Mouse (Mus musculus) midbrain, embryonic 15.5 days (tissue): ENCODE measurements around the gene Nme7. TPM values are rescaled to one million over a fixed set of nuclear protein-coding genes. Genes with fewer than 3 reads are reported as not detected.

ENCODE experiments used
- ATAC-seq: fragments of 200-750 bp; cut with Nextera tagmentation; replicated peaks from 2 replicates; pipeline ENCODE4 v1.8.0; 2017; ENCODE audit warnings: moderate TSS enrichment
- H3K27ac ChIP-seq: fragments of 300-500 bp; sonication (generic); 2 replicates; pipeline ENCODE4 v1.5.1; 2015; ENCODE audit warnings: mild to moderate bottlenecking, inconsistent platforms
- H3K27me3 ChIP-seq: fragments of 300-500 bp; sonication (generic); replicated peaks from 2 replicates; pipeline ENCODE4 v1.6.1; 2015; ENCODE audit warnings: inconsistent platforms
- H3K36me3 ChIP-seq: fragments of 300-500 bp; sonication (generic); replicated peaks from 2 replicates; pipeline ENCODE4 v1.6.1; 2015; ENCODE audit warnings: inconsistent platforms
- H3K4me1 ChIP-seq: fragments of 300-500 bp; sonication (generic); 2 replicates; pipeline ENCODE4 v1.6.1; 2015; ENCODE audit warnings: inconsistent platforms
- H3K4me2 ChIP-seq: fragments of 300-500 bp; sonication (generic); 2 replicates; pipeline ENCODE4 v1.6.1; 2015; ENCODE audit warnings: inconsistent platforms, mild to moderate bottlenecking, moderate library complexity
- H3K4me3 ChIP-seq: fragments of 300-500 bp; sonication (generic); 2 replicates; pipeline ENCODE4 v1.5.1; 2015; ENCODE audit warnings: mild to moderate bottlenecking, inconsistent platforms
- H3K9ac ChIP-seq: fragments of 300-500 bp; sonication (generic); 2 replicates; pipeline ENCODE4 v1.6.1; 2015; ENCODE audit warnings: mild to moderate bottlenecking, inconsistent platforms
- H3K9me3 ChIP-seq: fragments of 300-500 bp; sonication (generic); 2 replicates; pipeline ENCODE4 v1.6.1; 2016; ENCODE audit warnings: inconsistent platforms
- WGBS: fragments of 180-500 bp; shearing (Covaris S2); methylation state at CpG from one replicate; pipeline ENCODE4 v1.1.7; 2015; ENCODE audit warnings: mixed read lengths; 5-methylcytosine and 5-hydroxymethylcytosine counted together
- polyA plus RNA-seq: library from polyadenylated mRNA; unstranded; fragments of >200 nt; fragmentation: Nextera tagmentation; extraction: Ambion mirVana; gene quantifications from 2 replicates; pipeline ENCODE4 v1.2.1, GENCODE M21; 2015

Nme7 gene
- polyA plus RNA-seq, 1 experiment from 2014 or later, result 29.6 TPM

DNA sequence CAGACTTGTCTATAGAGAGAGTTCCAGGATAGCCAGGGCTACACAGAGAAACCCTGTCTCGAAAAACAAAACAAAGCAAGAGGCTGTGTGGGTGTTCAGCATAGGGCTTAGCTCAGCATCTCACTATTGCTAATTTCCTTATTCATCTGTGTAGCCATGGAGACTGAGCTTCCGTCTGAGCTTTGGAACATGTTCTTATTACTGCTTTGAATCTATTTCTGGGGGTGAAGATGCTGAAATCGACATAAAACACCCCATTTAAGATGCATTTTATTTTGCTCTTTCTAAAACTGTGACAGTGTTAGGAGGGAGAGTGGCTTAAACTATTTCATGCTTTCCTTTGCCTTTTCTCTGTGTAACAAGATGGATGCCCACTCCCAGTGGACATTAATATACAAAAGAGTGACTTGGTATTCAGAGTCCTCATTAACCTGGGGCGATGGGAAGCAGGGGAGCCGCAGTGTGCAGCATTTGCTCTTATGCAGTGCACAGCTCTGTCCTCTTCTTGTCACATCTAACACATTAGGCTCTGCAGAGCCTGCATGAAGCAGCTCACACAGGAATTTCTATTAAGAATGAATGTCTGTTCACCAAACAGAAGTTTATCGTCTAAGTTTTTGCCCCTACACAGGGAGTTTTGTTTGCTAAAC lies 91.3 kb downstream of the Nme7 start:
- WGBS, result 17% methylated on average over 6 of the region's 6 CpGs
- no peak overlapping the region for H3K9ac ChIP-seq
- H3K9me3 ChIP-seq, result no peaks in the 10 kb centered on the region
- H3K27ac ChIP-seq, result peak overlapping the region; percentile 81
- peaks cover 23% of the 10 kb centered on the region for H3K4me1 ChIP-seq
- peak; percentile 92 for ATAC-seq
- no peak overlapping the region for H3K4me2 ChIP-seq
- no peak overlapping the region for H3K4me3 ChIP-seq
- H3K27me3 ChIP-seq, result no peaks in the 10 kb centered on the region
- H3K36me3 ChIP-seq, result no peaks in the 10 kb centered on the region

DNA sequence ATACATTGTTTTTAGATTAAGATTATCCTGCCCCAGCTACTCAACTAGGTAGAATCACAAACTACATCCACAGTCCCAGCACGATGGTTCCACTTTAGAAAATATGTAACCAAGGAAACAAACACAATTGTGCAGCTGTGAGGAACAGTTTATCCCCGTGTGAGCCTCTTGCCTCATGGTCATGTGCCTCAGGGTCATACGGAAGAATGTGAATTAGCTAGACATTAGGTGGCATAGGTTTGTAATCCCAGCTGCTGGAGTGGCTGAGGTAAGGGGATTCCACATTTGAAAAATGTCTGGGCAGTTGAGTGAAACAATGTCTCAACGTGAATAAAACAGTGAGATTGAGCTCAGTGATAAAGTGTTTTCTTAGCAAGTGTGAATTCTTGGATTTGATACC lies 93.8 kb downstream of the Nme7 start:
- WGBS, result 37% methylated on average over 4 of the region's 4 CpGs
- Histone ChIP-seq H3K36me3 (no peaks in the 10 kb centered on the region), H3K27ac (no peak overlapping the region), H3K27me3 (no peaks in the 10 kb centered on the region), H3K4me3 (no peak overlapping the region), H3K4me2 (no peak overlapping the region), H3K9me3 (no peaks in the 10 kb centered on the region), H3K9ac (no peak overlapping the region), H3K4me1 (peaks cover 20% of the 10 kb centered on the region)
- ATAC-seq, result no peak

DNA sequence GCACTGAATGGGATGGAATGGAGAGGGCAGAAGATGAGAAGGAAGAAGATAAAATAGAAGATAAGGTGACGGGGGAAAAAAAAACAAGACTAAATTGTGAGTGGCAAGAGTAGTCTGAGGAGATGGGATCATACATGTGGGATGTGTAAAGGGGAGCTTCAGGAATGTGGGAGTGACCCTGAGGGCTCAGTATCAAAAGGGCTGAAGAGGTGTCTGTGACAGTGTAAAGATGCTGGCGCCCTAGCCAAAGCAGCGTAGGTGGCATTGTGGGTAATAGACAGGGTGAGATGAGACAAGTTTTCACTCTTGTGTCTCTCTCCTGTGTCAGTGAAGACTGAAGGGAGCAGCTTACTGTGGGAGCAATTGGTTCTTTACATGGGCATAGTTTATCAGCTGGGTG lies 95.7 kb downstream of the Nme7 start:
- H3K4me2 ChIP-seq, result no peak overlapping the region
- H3K27ac ChIP-seq, result no peak overlapping the region
- H3K9ac ChIP-seq, result no peak overlapping the region
- H3K36me3 ChIP-seq, result no peaks in the 10 kb centered on the region
- no peaks in the 10 kb centered on the region for H3K27me3 ChIP-seq
- H3K4me3 ChIP-seq, result no peak overlapping the region
- no peaks in the 10 kb centered on the region for H3K9me3 ChIP-seq
- ATAC-seq, result no peak
- H3K4me1 ChIP-seq, result peaks cover 20% of the 10 kb centered on the region
- 93% methylated on average over 3 of the region's 3 CpGs for WGBS

DNA sequence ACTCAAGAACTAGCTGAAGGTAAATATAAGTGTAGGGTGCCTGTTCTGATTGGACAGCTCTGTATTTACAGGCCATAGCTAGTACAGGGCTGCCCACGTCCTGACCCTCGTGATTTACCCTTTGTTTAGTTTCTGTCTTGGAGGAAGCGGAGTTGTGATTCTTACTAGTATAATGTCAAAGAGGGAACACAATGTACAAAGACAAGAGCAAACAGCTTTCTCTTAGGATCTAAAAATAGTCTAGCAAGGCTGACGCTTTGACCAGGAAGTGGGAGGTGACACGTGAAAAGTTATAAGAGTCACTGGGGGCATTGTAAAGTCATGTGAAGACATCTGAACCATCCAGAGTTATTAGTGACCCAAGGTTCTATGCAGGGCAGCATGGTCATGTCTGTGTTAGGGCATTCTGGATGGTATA lies 101.5 kb downstream of the Nme7 start:
- no peaks in the 10 kb centered on the region; the same call in 1 of the 2 replicates for H3K4me1 ChIP-seq
- 79% methylated on average over 5 of the region's 5 CpGs for WGBS
- no peak overlapping the region for H3K4me3 ChIP-seq
- H3K4me2 ChIP-seq, result no peak overlapping the region
- H3K27me3 ChIP-seq, result no peaks in the 10 kb centered on the region
- H3K27ac ChIP-seq, result no peak overlapping the region
- no peaks in the 10 kb centered on the region for H3K36me3 ChIP-seq
- H3K9ac ChIP-seq, result no peak overlapping the region
- no peaks in the 10 kb centered on the region for H3K9me3 ChIP-seq
- ATAC-seq, result no peak

DNA sequence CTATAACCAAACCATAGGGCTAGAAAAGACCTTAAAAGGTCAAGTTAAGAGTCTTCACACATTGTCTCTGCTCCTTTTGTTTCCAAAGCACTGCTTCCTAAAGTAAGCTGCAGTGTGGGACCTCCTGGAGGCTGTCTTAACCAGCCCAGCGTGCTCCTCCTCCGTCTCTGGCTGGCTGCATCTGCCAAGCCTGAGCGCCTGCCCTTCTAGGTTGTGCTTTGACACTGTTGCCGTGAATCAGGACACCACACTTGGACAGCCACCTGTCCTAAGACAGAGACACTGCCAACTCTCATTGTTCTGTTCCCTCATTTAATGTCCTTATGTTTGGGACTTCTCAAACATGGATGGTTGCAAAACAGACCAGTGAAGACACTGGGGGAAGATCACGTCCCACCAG lies 102.6 kb downstream of the Nme7 start:
- no peak overlapping the region for H3K4me2 ChIP-seq
- no peak overlapping the region for H3K4me3 ChIP-seq
- H3K27me3 ChIP-seq, result no peaks in the 10 kb centered on the region
- no peak overlapping the region for H3K27ac ChIP-seq
- H3K9ac ChIP-seq, result no peak overlapping the region
- no peaks in the 10 kb centered on the region; the same call in 1 of the 2 replicates for H3K4me1 ChIP-seq
- WGBS, result 39% methylated on average over 5 of the region's 5 CpGs
- no peaks in the 10 kb centered on the region for H3K9me3 ChIP-seq
- H3K36me3 ChIP-seq, result no peaks in the 10 kb centered on the region
- ATAC-seq, result no peak

DNA sequence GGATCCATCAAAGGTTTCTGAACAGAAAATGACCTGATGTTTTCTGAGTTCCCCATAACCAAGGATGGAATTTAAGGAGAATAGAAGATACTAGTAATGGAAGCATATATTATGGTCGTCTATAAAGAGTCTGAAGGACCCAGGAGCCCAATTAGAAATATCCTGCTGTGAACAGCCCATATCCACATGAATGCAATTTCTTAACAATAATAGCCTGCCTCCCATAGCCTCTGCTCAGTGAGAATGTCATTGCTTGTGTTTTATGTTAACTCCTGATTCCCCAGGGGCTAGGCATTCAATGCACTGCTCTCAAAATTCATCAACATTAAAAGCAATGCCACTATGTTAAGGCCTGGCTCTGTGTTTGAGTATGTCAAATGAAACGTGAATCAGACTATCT lies 104.7 kb downstream of the Nme7 start:
- Histone ChIP-seq H3K4me2 (no peak overlapping the region), H3K4me1 (no peaks in the 10 kb centered on the region; the same call in 1 of the 2 replicates), H3K27ac (no peak overlapping the region), H3K9me3 (no peaks in the 10 kb centered on the region), H3K36me3 (no peaks in the 10 kb centered on the region), H3K27me3 (no peaks in the 10 kb centered on the region), H3K4me3 (no peak overlapping the region), H3K9ac (no peak overlapping the region)
- 28% methylated on average over 2 of the region's 2 CpGs for WGBS
- no peak for ATAC-seq

DNA sequence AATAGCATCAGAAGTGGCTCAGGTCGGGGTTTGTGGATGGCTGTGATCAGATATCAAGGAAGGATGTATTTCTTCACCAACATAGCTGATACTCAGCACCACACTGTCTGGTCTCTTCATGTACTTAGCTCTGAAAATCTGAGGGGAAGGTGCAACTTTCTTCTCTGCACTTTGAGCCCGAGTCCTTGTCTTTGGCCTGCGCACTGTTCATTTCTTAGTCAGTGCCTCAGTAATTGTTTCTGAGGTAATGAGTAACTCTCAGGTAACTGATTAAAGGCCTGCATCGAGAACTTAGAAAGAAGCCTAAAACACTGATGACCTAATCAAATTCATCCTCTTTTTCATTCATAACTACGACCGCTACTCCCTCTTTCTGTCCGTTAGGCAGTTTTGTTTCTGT lies 107.4 kb downstream of the Nme7 start:
- Histone ChIP-seq H3K27me3 (no peaks in the 10 kb centered on the region), H3K36me3 (no peaks in the 10 kb centered on the region), H3K9me3 (no peaks in the 10 kb centered on the region), H3K4me1 (no peaks in the 10 kb centered on the region; the same call in 1 of the 2 replicates), H3K4me2 (no peak overlapping the region), H3K4me3 (no peak overlapping the region), H3K27ac (no peak overlapping the region), H3K9ac (no peak overlapping the region)
- WGBS, result 96% methylated on average over 7 of the region's 7 CpGs
- ATAC-seq, result no peak

DNA sequence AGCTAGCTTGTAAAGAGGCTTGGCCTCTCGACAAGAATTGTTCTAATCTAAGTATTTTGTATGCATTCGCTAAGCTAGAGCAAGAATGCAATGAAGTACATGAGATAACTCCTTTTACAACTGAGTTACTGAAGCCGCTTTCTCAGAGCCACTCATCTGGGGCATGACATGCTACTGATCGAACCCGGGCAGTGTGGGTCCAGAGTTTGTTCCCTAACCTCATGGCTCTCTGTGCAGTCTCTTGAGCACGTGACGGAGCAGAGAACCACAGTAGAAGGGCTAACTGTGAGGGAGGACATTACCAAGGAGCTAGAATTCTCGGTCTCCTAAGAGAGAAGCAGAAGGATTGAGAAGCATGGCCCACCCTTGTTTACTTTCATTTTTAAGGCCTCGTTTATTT lies 109.0 kb downstream of the Nme7 start:
- Histone ChIP-seq H3K4me2 (no peak overlapping the region), H3K4me1 (no peaks in the 10 kb centered on the region; the same call in 1 of the 2 replicates), H3K9me3 (no peaks in the 10 kb centered on the region), H3K27me3 (no peaks in the 10 kb centered on the region), H3K36me3 (no peaks in the 10 kb centered on the region), H3K4me3 (no peak overlapping the region), H3K27ac (no peak overlapping the region), H3K9ac (no peak overlapping the region)
- ATAC-seq, result no peak
- 95% methylated on average over 9 of the region's 9 CpGs for WGBS

DNA sequence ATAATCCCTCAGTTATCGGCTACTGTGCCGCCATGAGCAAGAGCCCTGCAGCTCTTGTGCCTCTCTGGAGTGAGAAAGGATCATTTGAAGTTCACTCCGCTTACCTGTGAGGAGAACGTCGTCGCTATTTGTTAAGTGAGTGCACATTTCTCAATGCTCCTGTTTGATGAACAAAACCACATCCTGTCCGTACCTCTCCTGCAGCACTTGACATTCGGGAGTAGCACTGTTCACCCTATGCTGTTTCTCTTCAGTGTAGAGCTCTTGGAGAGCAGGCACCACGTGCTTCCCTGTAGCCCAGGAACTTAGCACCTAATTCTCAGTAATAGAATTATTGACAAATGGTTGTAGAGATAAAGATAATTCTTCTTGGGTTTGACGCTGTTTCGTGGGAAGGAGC lies 109.7 kb downstream of the Nme7 start:
- H3K9ac ChIP-seq, result no peak overlapping the region
- H3K36me3 ChIP-seq, result no peaks in the 10 kb centered on the region
- no peak overlapping the region for H3K27ac ChIP-seq
- H3K4me3 ChIP-seq, result no peak overlapping the region
- WGBS, result 93% methylated on average over 11 of the region's 11 CpGs
- H3K9me3 ChIP-seq, result no peaks in the 10 kb centered on the region
- no peak overlapping the region for H3K4me2 ChIP-seq
- no peak for ATAC-seq
- H3K27me3 ChIP-seq, result no peaks in the 10 kb centered on the region
- H3K4me1 ChIP-seq, result no peaks in the 10 kb centered on the region; the same call in 1 of the 2 replicates

DNA sequence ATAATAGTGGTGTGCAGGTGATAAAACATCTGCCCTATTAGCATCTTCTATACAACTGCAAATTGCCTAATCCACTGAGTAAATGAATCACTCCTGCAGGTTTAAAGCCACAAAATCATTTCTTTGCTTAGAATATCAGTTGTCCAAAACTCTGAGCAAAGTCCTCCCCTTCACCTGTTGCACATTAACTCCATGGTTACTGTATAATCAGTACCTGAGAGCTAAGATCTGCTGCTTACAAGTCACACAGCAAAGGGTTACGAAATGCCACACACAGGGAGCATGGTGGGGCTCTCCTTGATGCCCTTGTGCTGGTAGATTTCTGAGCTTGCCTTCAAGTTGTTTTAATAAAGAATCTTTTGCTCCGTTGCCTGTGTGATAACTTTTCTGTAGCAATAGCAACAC lies 111.4 kb downstream of the Nme7 start:
- 91% methylated on average over 2 of the region's 2 CpGs for WGBS
- no peak overlapping the region for H3K4me3 ChIP-seq
- no peaks in the 10 kb centered on the region for H3K4me1 ChIP-seq
- no peaks in the 10 kb centered on the region for H3K36me3 ChIP-seq
- no peak for ATAC-seq
- H3K9me3 ChIP-seq, result no peaks in the 10 kb centered on the region
- no peak overlapping the region for H3K4me2 ChIP-seq
- no peak overlapping the region for H3K9ac ChIP-seq
- no peaks in the 10 kb centered on the region for H3K27me3 ChIP-seq
- H3K27ac ChIP-seq, result no peak overlapping the region

DNA sequence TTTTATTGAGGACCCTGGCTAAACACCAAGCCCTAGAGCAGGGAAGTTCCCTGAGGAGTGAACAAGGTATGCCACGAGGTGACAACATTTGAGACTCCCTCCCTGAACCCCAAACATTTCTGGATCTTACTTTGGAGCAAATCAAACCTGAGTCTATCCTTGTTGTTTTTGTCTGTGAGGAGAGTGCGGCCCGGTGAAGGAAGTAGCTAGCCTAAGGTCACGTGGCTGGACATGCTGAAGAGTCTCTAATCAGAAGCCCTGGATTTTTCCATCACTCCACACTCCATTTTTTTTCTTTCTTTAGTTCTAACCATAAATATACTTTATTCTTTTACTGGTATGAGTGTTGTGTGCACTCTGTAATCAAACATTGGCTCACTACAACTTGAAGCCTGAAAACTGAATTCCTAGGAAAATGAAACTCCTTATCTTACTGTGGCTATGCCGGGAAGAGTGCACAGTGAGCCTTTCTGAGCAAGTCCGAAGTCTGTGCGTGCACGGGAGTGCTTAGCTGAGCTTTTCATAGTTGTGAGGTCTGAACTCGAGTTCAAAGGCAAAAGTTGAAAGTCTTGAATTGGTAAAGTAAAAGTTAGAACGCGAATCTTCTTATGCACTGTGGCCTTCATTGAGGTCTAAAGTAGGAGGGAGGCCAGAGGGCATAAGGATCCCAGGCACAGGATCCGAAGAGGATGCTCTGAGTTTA lies 112.9 kb downstream of the Nme7 start:
- 89% methylated on average over 12 of the region's 12 CpGs for WGBS

DNA sequence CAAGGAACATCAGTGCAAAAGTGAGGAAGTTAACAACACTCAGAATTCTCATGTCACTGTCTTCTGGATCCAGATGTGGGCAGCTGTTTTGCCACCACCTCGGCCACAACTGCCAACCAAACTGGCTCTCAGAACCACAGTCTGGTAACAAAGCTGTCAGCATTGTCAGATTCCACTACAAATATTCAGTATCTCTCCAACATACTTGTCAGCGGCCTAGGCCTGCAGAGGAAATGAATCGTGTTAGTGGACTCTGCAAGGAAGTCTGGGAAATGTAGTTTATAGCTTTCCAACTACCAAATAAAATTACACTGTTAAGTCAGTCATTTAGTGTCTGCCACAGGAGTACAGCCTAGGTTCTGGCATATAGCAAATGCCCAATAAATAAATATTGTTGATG lies 113.7 kb downstream of the Nme7 start:
- 83% methylated on average over 3 of the region's 3 CpGs for WGBS
- H3K4me2 ChIP-seq, result no peak overlapping the region
- H3K9ac ChIP-seq, result no peak overlapping the region
- H3K9me3 ChIP-seq, result no peaks in the 10 kb centered on the region
- no peaks in the 10 kb centered on the region for H3K27me3 ChIP-seq
- no peak overlapping the region for H3K27ac ChIP-seq
- no peaks in the 10 kb centered on the region for H3K4me1 ChIP-seq
- no peak for ATAC-seq
- no peak overlapping the region for H3K4me3 ChIP-seq
- H3K36me3 ChIP-seq, result no peaks in the 10 kb centered on the region

More for the DNA sequence above, 112.9 kb downstream of the Nme7 start:
- H3K4me3 ChIP-seq, result no peak overlapping the region
- H3K27ac ChIP-seq, result no peak overlapping the region
- no peak overlapping the region for H3K4me2 ChIP-seq
- no peaks in the 10 kb centered on the region for H3K36me3 ChIP-seq
- no peaks in the 10 kb centered on the region for H3K4me1 ChIP-seq
- no peaks in the 10 kb centered on the region for H3K27me3 ChIP-seq
- no peak for ATAC-seq
- H3K9ac ChIP-seq, result no peak overlapping the region
- H3K9me3 ChIP-seq, result no peaks in the 10 kb centered on the region

DNA sequence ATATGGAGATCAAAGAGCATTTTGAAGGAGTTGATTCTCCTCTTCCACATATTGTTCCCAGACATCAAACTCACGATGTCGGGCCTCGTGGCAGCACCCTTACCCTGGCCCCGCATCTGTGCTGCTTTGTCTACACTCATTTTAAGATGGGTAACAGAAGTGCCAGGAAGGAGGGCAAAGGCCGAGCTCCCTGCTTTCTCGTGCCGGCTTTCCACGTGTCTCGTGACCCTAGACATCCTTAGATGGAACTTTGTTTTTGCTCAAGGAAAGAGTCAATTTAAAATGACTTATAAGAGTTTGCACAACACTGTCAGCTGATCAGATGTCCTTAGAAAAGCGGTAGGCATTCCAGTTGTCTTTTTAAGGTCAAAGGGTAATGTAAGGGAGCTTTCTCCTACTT lies 114.4 kb downstream of the Nme7 start:
- H3K4me3 ChIP-seq, result no peak overlapping the region
- H3K27ac ChIP-seq, result no peak overlapping the region
- H3K9me3 ChIP-seq, result no peaks in the 10 kb centered on the region
- H3K27me3 ChIP-seq, result no peaks in the 10 kb centered on the region
- no peak overlapping the region for H3K4me2 ChIP-seq
- H3K4me1 ChIP-seq, result no peaks in the 10 kb centered on the region
- H3K9ac ChIP-seq, result no peak overlapping the region
- no peaks in the 10 kb centered on the region for H3K36me3 ChIP-seq
- no peak for ATAC-seq
- 85% methylated on average over 10 of the region's 10 CpGs for WGBS
